In genomic region chr12:5374684-5375615, GRCm38 (mm10) we compare ENCODE assay signal across 8 mouse cellular contexts. TPM values are rescaled to one million over a fixed set of nuclear protein-coding genes. Genes with fewer than 3 reads are reported as not detected.
DNase-seq lines count a peak whose midpoint lies in the region; ATAC-seq lines count a peak whose summit lies in the region.

No protein-coding gene starts in this region.

- peak; percentile 22 to 29 for DNase-seq in heart, adult 18-20 months
- no peak for DNase-seq in heart, adult 11 months
- peak; percentile 68 for DNase-seq in brain, adult 2 months (ENCODE audit: low read depth, low spot score)
- peak; percentile 71 for DNase-seq in limb, embryonic 11.5 days (ENCODE audit: low spot score)
- DNase-seq in neural tube, embryonic 10.5 days (ENCODE audit: extremely low spot score, low spot score) = peak; percentile 84
- DNase-seq in yolk sac, embryonic 10.5 days (ENCODE audit: low spot score) = peak; percentile 20

- no peaks in the 10 kb centered on the region for H3K36me3 ChIP-seq in forebrain, embryonic 12.5 days (replicated peaks)
- H3K36me3 ChIP-seq in hindbrain, embryonic 13.5 days = no peaks in the 10 kb centered on the region
- no peaks in the 10 kb centered on the region for H3K36me3 ChIP-seq in limb, embryonic 11.5 days (ENCODE audit: control insufficient read depth, insufficient read depth, low read length)

- peaks cover 24% of the 10 kb centered on the region for H3K27me3 ChIP-seq in forebrain, embryonic 12.5 days
- peaks cover 20% of the 10 kb centered on the region for H3K27me3 ChIP-seq in hindbrain, embryonic 13.5 days
- peaks cover 4% of the 10 kb centered on the region; the same call in 1 of the 2 replicates for H3K27me3 ChIP-seq in limb, embryonic 11.5 days (ENCODE audit: control insufficient read depth, insufficient read depth, low read length)

- H3K4me3 ChIP-seq in forebrain, embryonic 12.5 days (replicated peaks) = peak overlapping the region; percentile 81
- peak overlapping the region; percentile 90 for H3K4me3 ChIP-seq in hindbrain, embryonic 13.5 days
- H3K4me3 ChIP-seq in limb, embryonic 11.5 days (ENCODE audit: low read depth, low read length) = peak overlapping the region; percentile 74

- peaks cover 20% of the 10 kb centered on the region for H3K4me1 ChIP-seq in forebrain, embryonic 12.5 days
- H3K4me1 ChIP-seq in hindbrain, embryonic 13.5 days (replicated peaks) = peaks cover 35% of the 10 kb centered on the region
- 0 out of 2 replicates have a peak, but pooled peaks cover 4% of the 10 kb centered on the region for H3K4me1 ChIP-seq in limb, embryonic 11.5 days (ENCODE audit: control insufficient read depth, insufficient read depth, low read length)

- peak overlapping the region; percentile 88 for H3K27ac ChIP-seq in forebrain, embryonic 12.5 days
- peak overlapping the region; percentile 96 for H3K27ac ChIP-seq in hindbrain, embryonic 13.5 days
- peak overlapping the region; percentile 62 for H3K27ac ChIP-seq in limb, embryonic 11.5 days (replicated peaks; ENCODE audit: low read depth, low read length)

- H3K4me2 ChIP-seq in forebrain, embryonic 12.5 days = peak overlapping the region; percentile 98
- H3K4me2 ChIP-seq in hindbrain, embryonic 13.5 days = peak overlapping the region; percentile 93
- peak overlapping the region; percentile 98 for H3K4me2 ChIP-seq in limb, embryonic 11.5 days (ENCODE audit: low read depth, severe bottlenecking)

- peak overlapping the region; percentile 89 for H3K9ac ChIP-seq in forebrain, embryonic 12.5 days
- peak overlapping the region; percentile 98 for H3K9ac ChIP-seq in hindbrain, embryonic 13.5 days
- H3K9ac ChIP-seq in limb, embryonic 11.5 days (ENCODE audit: low read length) = peak overlapping the region; percentile 78

- ATAC-seq in forebrain, embryonic 12.5 days (ENCODE audit: low FRiP score) = peak; percentile 65
- ATAC-seq in hindbrain, embryonic 13.5 days (ENCODE audit: low FRiP score) = peak; percentile 75
- ATAC-seq in limb, embryonic 11.5 days (ENCODE audit: insufficient number of reproducible peaks, low FRiP score, low TSS enrichment, low read depth) = peak; percentile 31

- WGBS in forebrain, embryonic 12.5 days = 1% methylated on average over 78 of the region's 84 CpGs
- WGBS in hindbrain, embryonic 13.5 days = under 1% methylated on average over 80 of the region's 84 CpGs
- WGBS in limb, embryonic 11.5 days = under 1% methylated on average over 44 of the region's 84 CpGs

- no peaks in the 10 kb centered on the region for H3K9me3 ChIP-seq in forebrain, embryonic 12.5 days
- no peaks in the 10 kb centered on the region for H3K9me3 ChIP-seq in hindbrain, embryonic 13.5 days
- no peaks in the 10 kb centered on the region for H3K9me3 ChIP-seq in limb, embryonic 11.5 days (ENCODE audit: control insufficient read depth, low read length)

RNA-seq across cellular contexts. Expression of gene Klhl29, which starts 0.5 kb away (rescaled TPM):
- total RNA-seq in heart, adult 18-20 months (2021) = under 1 TPM; 0.27 to 0.44 TPM
- 3.4 TPM in 2 replicates for polyA plus RNA-seq in forebrain, embryonic 12.5 days (2016; fragmentation: Nextera tagmentation; extraction: Ambion mirVana)
- 4.0 and 4.1 TPM in 2 replicates for polyA plus RNA-seq in hindbrain, embryonic 13.5 days (2015; fragmentation: Nextera tagmentation; extraction: Ambion mirVana)
- 2.2 and 2.9 TPM in 2 replicates for polyA plus RNA-seq in limb, embryonic 11.5 days (2014; fragmentation: Nextera tagmentation; extraction: Ambion mirVana)
